Mouse (Mus musculus): ENCODE results near the gene C1qtnf6. TPM values are rescaled to one million over a fixed set of nuclear protein-coding genes. Genes with fewer than 3 reads are reported as not detected.

C1qtnf6 gene
- polyA plus RNA-seq, 1 experiment from 2014 or later: 33.5 TPM

GRCm38 (mm10) chr15:78563937-78564336, 32.7 kb upstream of the C1qtnf6 start:
- H3K4me3 ChIP-seq (ENCODE audit: low read length): no peak overlapping the region
- no peak overlapping the region for H3K27ac ChIP-seq (ENCODE audit: low read length)
- no peak overlapping the region for H3K4me2 ChIP-seq (ENCODE audit: low read depth, low read length)
- peak; percentile 45 for ATAC-seq (replicated peaks; ENCODE audit: extremely low read depth, insufficient read depth, low FRiP score)
- H3K9me3 ChIP-seq (replicated peaks; ENCODE audit: control insufficient read depth, low read length): no peaks in the 10 kb centered on the region
- no peaks in the 10 kb centered on the region for H3K4me1 ChIP-seq (ENCODE audit: control insufficient read depth, insufficient read depth, low read length)
- H3K36me3 ChIP-seq (ENCODE audit: control insufficient read depth, insufficient read depth): no peaks in the 10 kb centered on the region
- no peak overlapping the region for H3K9ac ChIP-seq (ENCODE audit: low read length)
- WGBS: 63% methylated on average over 5 of the region's 5 CpGs
- H3K27me3 ChIP-seq (ENCODE audit: control insufficient read depth, insufficient read depth, low read length): no peaks in the 10 kb centered on the region

- Histone ChIP-seq H3K36me3 (ENCODE audit: control insufficient read depth, insufficient read depth) (no peaks in the 10 kb centered on the region), H3K9me3 (replicated peaks; ENCODE audit: control insufficient read depth, low read length) (no peaks in the 10 kb centered on the region), H3K4me2 (ENCODE audit: low read depth, low read length) (no peak overlapping the region), H3K4me3 (ENCODE audit: low read length) (no peak overlapping the region), H3K4me1 (ENCODE audit: control insufficient read depth, insufficient read depth, low read length) (no peaks in the 10 kb centered on the region), H3K9ac (ENCODE audit: low read length) (no peak overlapping the region), H3K27me3 (ENCODE audit: control insufficient read depth, insufficient read depth, low read length) (no peaks in the 10 kb centered on the region), H3K27ac (ENCODE audit: low read length) (no peak overlapping the region)
- WGBS: 89% methylated on average over 3 of the region's 3 CpGs
- ATAC-seq (replicated peaks; ENCODE audit: extremely low read depth, insufficient read depth, low FRiP score): no peak
These were observed 32.1 kb upstream of the C1qtnf6 start for GRCm38 (mm10) chr15:78563344-78563743.

DNA sequence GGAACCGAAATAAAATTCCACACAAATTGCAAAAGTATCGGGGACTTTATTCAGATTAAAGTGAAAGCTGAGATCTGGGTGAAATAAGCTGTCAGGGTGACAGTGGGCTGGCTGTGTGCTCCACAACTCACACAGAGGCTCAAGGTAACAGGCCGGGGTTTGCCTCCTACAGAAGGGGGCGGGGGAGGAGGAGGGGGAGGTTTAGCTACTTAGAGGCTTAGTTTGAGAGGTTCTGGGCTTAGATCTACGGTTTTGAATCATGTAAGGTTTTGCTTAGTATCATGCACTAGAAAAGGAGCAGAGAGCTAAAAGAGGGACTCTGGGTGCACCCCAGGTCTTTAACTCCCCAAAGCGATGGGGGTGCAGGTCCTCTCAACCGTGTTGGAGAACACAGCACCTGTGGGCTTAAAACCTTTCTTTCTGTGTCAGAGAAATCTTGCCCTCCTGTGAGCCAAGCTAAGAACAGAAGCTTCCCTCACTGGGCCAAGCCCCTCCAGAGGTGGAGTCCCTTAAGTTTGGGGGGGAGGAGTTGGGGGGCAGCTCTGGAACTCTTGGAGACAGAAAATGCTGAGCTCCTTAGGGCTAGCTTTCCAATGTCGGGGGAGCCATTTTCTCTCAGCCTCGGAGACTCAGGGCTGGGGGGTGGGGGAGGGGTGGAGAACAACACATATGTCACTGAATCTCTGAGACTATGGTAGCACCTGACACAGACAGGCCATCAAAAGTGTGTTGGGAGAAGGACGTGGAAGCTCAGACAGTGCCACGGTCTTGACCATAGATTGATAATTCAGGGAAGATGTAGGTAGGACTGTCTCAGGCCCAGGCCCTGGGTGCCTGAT, 28.1 kb upstream of the C1qtnf6 start:
- no peak overlapping the region for H3K9ac ChIP-seq (ENCODE audit: low read length)
- no peak overlapping the region for H3K27ac ChIP-seq (ENCODE audit: low read length)
- no peaks in the 10 kb centered on the region for H3K4me1 ChIP-seq (ENCODE audit: control insufficient read depth, insufficient read depth, low read length)
- H3K9me3 ChIP-seq (replicated peaks; ENCODE audit: control insufficient read depth, low read length): no peaks in the 10 kb centered on the region
- no peaks in the 10 kb centered on the region for H3K27me3 ChIP-seq (ENCODE audit: control insufficient read depth, insufficient read depth, low read length)
- 68% methylated on average over 11 of the region's 11 CpGs for WGBS
- ATAC-seq (replicated peaks; ENCODE audit: extremely low read depth, insufficient read depth, low FRiP score): no peak
- no peaks in the 10 kb centered on the region for H3K36me3 ChIP-seq (ENCODE audit: control insufficient read depth, insufficient read depth)
- no peak overlapping the region for H3K4me3 ChIP-seq (ENCODE audit: low read length)
- H3K4me2 ChIP-seq (ENCODE audit: low read depth, low read length): no peak overlapping the region

DNA sequence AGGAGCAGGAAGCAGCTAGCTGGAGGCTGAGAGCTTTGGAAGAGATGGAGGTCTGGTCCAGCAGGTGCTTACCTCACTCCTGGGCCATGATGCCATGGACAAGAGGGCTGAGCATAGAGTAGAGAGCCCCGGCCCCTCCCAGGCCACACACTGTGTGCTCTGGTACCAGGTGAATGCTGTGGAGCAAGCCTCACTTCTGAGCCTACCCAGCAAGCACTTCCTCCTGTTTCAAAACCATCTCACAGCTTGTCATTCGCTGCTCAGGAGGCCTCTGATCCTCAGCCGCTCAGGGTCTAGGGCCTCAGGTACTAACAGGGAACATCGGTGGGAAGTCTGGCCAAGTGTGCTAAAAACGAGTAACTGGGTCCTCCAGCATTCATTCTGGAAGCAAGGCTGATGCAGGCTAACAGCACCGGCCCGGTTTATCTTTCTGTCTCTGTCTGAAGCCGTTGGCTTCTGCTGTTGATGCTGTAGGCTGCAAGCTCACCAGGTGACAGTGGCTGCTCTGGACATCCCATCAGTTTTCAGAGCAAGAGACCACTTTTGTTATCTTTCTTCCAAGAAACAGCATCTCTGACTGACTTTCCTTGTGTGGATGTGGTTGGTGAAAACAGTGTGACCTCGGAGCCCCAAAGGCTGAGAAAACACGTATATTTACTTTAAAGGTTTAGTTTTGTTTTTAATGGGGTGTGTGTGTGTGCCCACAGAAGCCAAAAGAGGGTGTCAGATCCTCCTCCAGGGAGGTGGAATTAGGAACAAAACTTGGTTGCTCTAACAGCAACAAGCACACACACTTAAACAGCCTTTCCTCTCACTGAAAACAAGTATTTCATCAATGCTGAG, 26.7 kb upstream of the C1qtnf6 start:
- H3K27ac ChIP-seq (ENCODE audit: low read length): no peak overlapping the region
- H3K27me3 ChIP-seq (ENCODE audit: control insufficient read depth, insufficient read depth, low read length): no peaks in the 10 kb centered on the region
- H3K4me1 ChIP-seq (ENCODE audit: control insufficient read depth, insufficient read depth, low read length): no peaks in the 10 kb centered on the region
- no peaks in the 10 kb centered on the region; the same call in 1 of the 2 replicates for H3K9me3 ChIP-seq (replicated peaks; ENCODE audit: control insufficient read depth, low read length)
- WGBS: 51% methylated on average over 10 of the region's 10 CpGs
- H3K36me3 ChIP-seq (ENCODE audit: control insufficient read depth, insufficient read depth): no peaks in the 10 kb centered on the region
- no peak for ATAC-seq (replicated peaks; ENCODE audit: extremely low read depth, insufficient read depth, low FRiP score)
- no peak overlapping the region for H3K4me2 ChIP-seq (ENCODE audit: low read depth, low read length)
- no peak overlapping the region for H3K9ac ChIP-seq (ENCODE audit: low read length)
- no peak overlapping the region for H3K4me3 ChIP-seq (ENCODE audit: low read length)

GRCm38 (mm10) chr15:78554545-78555313, 23.5 kb upstream of the C1qtnf6 start:
- H3K9me3 ChIP-seq (replicated peaks; ENCODE audit: control insufficient read depth, low read length): peaks cover 13% of the 10 kb centered on the region
- H3K27ac ChIP-seq (ENCODE audit: low read length): no peak overlapping the region
- H3K4me1 ChIP-seq (ENCODE audit: control insufficient read depth, insufficient read depth, low read length): no peaks in the 10 kb centered on the region
- no peaks in the 10 kb centered on the region for H3K36me3 ChIP-seq (ENCODE audit: control insufficient read depth, insufficient read depth)
- H3K4me2 ChIP-seq (ENCODE audit: low read depth, low read length): peak overlapping the region; percentile 32
- H3K4me3 ChIP-seq (ENCODE audit: low read length): peak overlapping the region; percentile 15
- no peak overlapping the region for H3K9ac ChIP-seq (ENCODE audit: low read length)
- WGBS: 61% methylated on average over 25 of the region's 25 CpGs
- no peak for ATAC-seq (replicated peaks; ENCODE audit: extremely low read depth, insufficient read depth, low FRiP score)
- H3K27me3 ChIP-seq (ENCODE audit: control insufficient read depth, insufficient read depth, low read length): no peaks in the 10 kb centered on the region; the same call in 1 of the 2 replicates

DNA sequence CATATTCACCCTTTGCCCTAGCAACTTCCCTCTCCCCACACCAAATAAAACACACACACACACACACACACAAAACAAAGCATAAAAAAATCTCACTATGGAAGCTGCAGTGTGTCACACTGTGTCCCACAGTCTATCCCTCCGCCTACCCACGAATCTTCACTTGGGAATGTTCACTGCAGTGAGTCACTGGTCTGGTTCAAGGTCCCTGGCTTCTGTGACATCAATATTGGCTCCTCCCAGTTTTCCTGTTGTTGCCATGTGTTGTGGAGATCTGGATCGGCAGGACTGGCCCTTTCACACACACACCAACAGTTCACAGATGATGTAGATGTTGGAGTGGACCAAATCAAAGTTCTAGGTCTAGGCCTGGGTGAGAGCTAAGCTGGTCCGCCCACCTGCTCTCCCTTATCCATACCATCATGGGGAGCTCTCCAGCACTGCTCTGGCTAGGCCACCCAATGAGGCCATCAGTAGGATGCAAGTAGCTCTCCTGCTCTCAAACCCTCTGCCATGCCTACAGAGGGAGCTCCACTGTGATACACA, 18.0 kb upstream of the C1qtnf6 start:
- Histone ChIP-seq H3K4me1 (ENCODE audit: control insufficient read depth, insufficient read depth, low read length) (peaks cover 13% of the 10 kb centered on the region), H3K4me3 (ENCODE audit: low read length) (no peak overlapping the region), H3K36me3 (ENCODE audit: control insufficient read depth, insufficient read depth) (no peaks in the 10 kb centered on the region), H3K9me3 (replicated peaks; ENCODE audit: control insufficient read depth, low read length) (peaks cover 13% of the 10 kb centered on the region), H3K27ac (ENCODE audit: low read length) (no peak overlapping the region), H3K9ac (ENCODE audit: low read length) (no peak overlapping the region), H3K4me2 (ENCODE audit: low read depth, low read length) (no peak overlapping the region), H3K27me3 (ENCODE audit: control insufficient read depth, insufficient read depth, low read length) (peaks cover 9% of the 10 kb centered on the region)
- ATAC-seq (replicated peaks; ENCODE audit: extremely low read depth, insufficient read depth, low FRiP score): no peak
- 68% methylated on average over 4 of the region's 4 CpGs for WGBS

DNA sequence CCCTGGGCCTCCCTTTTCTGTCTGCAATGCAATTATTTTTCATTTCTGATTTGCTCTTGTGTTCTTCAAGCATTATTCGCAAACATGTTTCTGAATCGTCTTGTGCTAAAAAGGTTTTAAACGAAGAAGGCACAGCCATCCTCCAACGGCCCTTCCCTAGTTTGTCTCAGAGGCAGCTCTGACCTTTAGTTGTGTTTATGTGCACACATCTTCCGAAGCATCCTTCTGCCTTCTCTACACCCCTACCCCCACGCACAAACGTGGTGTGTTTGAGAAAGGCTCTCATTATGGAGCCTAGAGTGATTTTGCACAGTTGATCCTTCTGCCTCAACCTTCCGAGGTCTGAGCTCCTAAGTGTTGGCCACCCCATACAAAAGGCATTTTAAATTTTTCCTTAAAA, 17.5 kb upstream of the C1qtnf6 start:
- H3K36me3 ChIP-seq (ENCODE audit: control insufficient read depth, insufficient read depth): no peaks in the 10 kb centered on the region
- 73% methylated on average over 8 of the region's 8 CpGs for WGBS
- ATAC-seq (replicated peaks; ENCODE audit: extremely low read depth, insufficient read depth, low FRiP score): no peak
- peaks cover 13% of the 10 kb centered on the region for H3K4me1 ChIP-seq (ENCODE audit: control insufficient read depth, insufficient read depth, low read length)
- H3K27me3 ChIP-seq (ENCODE audit: control insufficient read depth, insufficient read depth, low read length): peaks cover 14% of the 10 kb centered on the region
- no peak overlapping the region for H3K4me3 ChIP-seq (ENCODE audit: low read length)
- no peak overlapping the region for H3K4me2 ChIP-seq (ENCODE audit: low read depth, low read length)
- no peak overlapping the region for H3K27ac ChIP-seq (ENCODE audit: low read length)
- H3K9ac ChIP-seq (ENCODE audit: low read length): no peak overlapping the region
- H3K9me3 ChIP-seq (replicated peaks; ENCODE audit: control insufficient read depth, low read length): peaks cover 13% of the 10 kb centered on the region

- no peak overlapping the region for H3K4me2 ChIP-seq (ENCODE audit: low read depth, low read length)
- no peaks in the 10 kb centered on the region for H3K36me3 ChIP-seq (ENCODE audit: control insufficient read depth, insufficient read depth)
- 29% methylated on average over 3 of the region's 3 CpGs for WGBS
- peaks cover 13% of the 10 kb centered on the region for H3K4me1 ChIP-seq (ENCODE audit: control insufficient read depth, insufficient read depth, low read length)
- H3K27me3 ChIP-seq (ENCODE audit: control insufficient read depth, insufficient read depth, low read length): peaks cover 17% of the 10 kb centered on the region
- H3K9ac ChIP-seq (ENCODE audit: low read length): no peak overlapping the region
- peaks cover 13% of the 10 kb centered on the region for H3K9me3 ChIP-seq (replicated peaks; ENCODE audit: control insufficient read depth, low read length)
- H3K4me3 ChIP-seq (ENCODE audit: low read length): no peak overlapping the region
- no peak overlapping the region for H3K27ac ChIP-seq (ENCODE audit: low read length)
- ATAC-seq (replicated peaks; ENCODE audit: extremely low read depth, insufficient read depth, low FRiP score): no peak
These were observed 17.1 kb upstream of the C1qtnf6 start for GRCm38 (mm10) chr15:78548336-78548665.

All from heart, embryonic 16.5 days (tissue).